Mouse (Mus musculus) splenic B cell, adult 2 months (primary cell): Measurements from ENCODE around the gene Gja10.

Source experiments
- DNase-seq: peaks from one replicate; pipeline ENCODE4 v3.0.0-alpha.2; 2011; ENCODE audit warnings: low read depth, low spot score
- H3K27me3 ChIP-seq: 2 replicates; pipeline ENCODE4 v1.6.1; 2012; ENCODE audit warnings: mild to moderate bottlenecking, low read length, moderate library complexity, mixed read lengths; ENCODE audit not compliant: control insufficient read depth, poor library complexity, insufficient read depth, severe bottlenecking
- H3K36me3 ChIP-seq: 2 replicates; pipeline ENCODE4 v1.6.1; 2012; ENCODE audit warnings: mild to moderate bottlenecking, low read length, moderate library complexity, mixed read lengths; ENCODE audit not compliant: control insufficient read depth, poor library complexity, insufficient read depth, severe bottlenecking

Gene Gja10

DNA sequence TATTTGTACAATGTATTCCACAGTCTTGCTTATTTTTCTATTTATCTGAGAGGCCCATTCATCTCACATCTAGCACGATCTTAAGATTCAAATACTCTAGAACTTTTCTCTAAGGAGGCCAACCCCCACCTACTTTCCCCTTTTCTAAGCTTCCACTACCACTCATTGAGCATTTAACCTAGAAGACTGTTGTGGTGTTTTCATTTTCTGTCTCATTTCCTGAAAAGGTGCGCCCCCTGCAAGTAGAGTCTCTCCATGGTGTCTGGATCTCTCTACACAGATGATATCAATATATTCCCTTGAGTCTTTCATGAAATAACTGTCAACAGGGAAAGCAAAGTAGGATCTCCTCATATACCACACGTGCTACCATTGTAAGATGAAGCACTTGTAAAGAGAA, at the start of gene Gja10:
TSS of gene Gja10 (minus strand) at position 101 of the 400 bp plus-strand sequence.
- Histone ChIP-seq H3K36me3 (no peaks in the 10 kb centered on the region), H3K27me3 (no peaks in the 10 kb centered on the region; the same call in 1 of the 2 replicates)
- no peak for DNase-seq

DNA sequence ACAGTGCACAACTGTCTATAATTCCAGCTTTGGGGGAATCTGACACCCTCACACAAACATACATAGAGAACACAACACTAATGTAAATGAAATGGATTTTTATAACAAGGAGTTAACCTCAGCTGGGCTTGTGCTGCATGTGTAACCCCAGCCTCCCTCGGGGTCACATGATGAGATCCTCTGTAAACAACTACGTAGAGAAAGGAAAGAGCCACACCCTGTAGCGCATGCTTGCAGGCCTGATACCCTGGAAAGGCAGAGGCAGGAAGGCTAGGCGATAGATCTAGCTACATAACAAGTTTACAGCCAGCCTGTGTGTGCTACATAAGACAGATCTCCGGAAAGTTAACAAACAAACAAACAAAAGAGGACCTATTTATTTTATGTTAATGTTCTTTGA, 49.1 kb upstream of the Gja10 start:
- peaks cover 10% of the 10 kb centered on the region for H3K36me3 ChIP-seq
- H3K27me3 ChIP-seq: no peaks in the 10 kb centered on the region
- DNase-seq: no peak

DNA sequence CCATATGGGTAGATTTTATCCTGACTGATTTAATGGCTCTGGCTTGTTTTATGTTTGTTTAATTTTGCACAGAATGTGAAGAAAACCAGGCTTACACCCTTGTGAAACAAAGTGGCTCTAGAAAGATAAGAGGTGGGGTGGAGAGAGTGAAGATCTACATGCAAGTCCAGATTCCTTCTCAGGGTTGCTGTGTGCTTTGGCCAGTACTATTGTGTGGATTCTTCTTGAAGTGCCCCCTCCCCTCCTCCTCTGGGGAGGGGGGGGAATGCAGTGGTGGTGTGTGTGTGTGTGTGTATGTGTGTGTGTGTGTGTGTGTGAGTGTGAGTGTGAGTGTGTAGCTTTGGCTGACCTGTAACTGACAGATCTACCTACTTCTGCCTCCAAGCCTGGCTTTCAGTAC, 19.1 kb upstream of the Gja10 start:
- Histone ChIP-seq H3K36me3 (no peaks in the 10 kb centered on the region), H3K27me3 (no peaks in the 10 kb centered on the region)
- DNase-seq: no peak

DNA sequence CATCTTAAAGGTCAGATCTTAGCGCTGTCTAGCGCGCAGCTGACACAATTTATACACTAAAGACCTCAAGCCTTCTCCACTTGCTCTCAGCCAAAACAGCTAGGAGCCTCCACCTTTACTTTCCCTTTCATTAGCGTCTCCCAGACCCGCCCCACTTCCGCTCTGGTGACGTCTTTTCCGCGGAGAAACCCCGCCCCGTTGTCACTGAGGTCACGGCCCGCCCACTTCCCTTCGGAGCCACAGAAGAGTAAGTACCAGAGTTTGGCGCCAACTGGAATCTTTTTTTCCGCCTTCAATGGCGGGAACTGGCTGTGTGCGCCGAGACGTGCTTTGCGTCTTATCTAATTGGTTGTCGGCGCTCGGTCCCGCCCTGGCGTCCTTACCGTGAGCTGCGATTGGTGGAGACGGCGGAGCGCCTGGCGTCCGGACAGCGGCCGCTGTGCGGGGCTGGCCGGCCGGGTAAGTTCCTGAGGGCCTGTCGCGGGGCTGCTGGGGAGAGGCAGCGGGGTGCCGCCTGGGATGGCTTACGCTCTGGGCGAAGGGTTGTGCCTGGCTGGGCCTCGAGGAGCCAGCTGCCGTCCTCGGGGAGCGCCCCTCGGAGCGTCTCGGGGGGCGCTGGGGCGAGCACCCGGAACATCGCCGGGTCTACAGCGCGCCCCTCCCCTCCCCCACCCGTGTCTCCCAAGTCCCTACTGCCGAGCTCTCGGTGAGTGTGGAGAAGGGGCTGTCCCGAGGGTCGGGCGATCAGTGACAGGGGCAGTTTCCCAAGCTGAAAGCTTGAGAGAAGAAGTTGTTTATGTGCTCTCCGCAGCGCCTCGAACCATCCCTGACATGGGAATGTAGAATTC, 12.7 kb upstream of the Gja10 start, which contains the start of gene Casp8ap2:
TSS of gene Casp8ap2 (plus strand) at position 418 of the 848 bp plus-strand sequence.
- no peaks in the 10 kb centered on the region for H3K36me3 ChIP-seq

DNA sequence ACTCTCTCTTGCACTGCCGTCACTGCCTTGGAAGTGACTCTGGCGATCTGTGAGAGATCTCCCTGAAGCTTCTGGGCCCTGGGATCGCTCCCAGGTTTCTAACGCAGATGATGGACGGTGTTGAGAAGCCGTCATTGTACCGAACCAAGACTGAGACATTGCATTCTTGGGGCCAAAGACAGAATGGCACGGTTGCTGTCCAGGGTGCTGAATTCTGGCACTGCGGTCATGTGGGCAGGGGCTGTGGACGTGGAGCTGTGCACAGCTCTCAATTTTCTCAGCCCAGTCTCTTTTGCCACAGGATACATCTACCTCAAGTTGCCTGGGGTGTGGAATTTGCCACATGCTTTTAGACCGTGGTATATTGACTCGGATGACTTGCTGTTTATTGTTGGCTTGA, 1.4 kb downstream of the Gja10 start:
- peak; percentile 70 for DNase-seq
- H3K27me3 ChIP-seq: no peaks in the 10 kb centered on the region; the same call in 1 of the 2 replicates
- H3K36me3 ChIP-seq: no peaks in the 10 kb centered on the region

More for the DNA sequence above, 12.7 kb upstream of the Gja10 start, which contains the start of gene Casp8ap2:
- H3K27me3 ChIP-seq: no peaks in the 10 kb centered on the region
- DNase-seq: peak; percentile 99

DNA sequence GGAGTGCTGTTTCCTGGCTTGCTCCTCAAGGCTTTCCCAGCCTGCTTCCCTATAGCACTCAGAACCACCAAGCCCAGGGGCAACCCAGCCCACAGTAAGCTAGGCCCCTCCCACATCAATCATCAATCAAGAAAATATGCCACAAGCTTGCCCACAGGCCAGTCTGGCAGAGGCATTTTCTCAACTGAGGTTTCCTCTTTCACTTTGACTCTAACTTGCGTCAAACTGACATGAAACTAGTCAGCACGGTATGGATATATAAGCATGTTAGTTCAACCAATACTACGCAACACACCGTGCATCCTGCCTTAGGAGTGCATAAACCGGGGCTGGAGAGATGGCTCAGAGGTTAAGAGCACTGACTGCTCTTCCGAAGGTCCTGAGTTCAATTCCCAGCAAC, 14.3 kb downstream of the Gja10 start:
- H3K27me3 ChIP-seq: no peaks in the 10 kb centered on the region
- no peaks in the 10 kb centered on the region; the same call in 1 of the 2 replicates for H3K36me3 ChIP-seq
- DNase-seq: peak; percentile 81

DNA sequence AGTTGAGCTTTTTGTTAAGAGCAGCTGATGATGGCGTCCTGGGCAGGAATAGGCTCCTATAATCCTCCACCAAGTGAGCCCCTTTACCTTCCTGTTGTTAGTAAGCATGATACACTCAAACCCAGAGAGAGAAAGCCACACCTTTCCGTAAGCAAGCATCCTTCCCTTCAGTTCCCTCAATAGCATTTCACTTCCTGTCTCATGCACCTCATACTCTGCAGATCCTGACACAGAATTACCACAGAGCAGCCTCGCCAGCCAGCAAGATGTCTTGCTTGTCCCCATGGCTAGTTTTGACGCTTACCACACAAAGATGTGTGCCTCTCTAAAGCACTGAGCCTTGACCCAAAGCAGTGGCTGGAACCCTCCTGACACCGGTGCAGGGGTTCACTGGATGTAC, 15.0 kb downstream of the Gja10 start:
- Histone ChIP-seq H3K27me3 (no peaks in the 10 kb centered on the region), H3K36me3 (no peaks in the 10 kb centered on the region; the same call in 1 of the 2 replicates)
- DNase-seq: peak; percentile 52

DNA sequence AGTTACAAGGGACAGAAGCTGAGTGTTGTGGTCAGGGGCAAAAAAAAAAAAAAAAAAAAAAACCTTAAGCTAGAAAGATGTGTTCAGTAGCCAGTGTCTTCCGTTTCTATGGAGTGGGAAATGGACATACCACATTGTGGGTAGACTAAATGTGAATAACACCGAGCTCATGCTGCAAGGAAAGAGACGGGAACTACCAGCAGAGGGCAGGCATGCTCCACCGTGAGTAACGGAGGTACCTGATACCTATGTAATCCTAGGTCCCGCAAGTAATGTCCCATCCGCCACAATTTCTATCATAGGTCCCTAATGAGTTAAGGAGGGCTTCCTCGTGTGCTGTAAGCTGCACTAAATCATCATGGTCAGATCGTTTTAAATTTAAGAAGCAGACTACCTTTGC, 16.0 kb downstream of the Gja10 start:
- H3K27me3 ChIP-seq: no peaks in the 10 kb centered on the region
- H3K36me3 ChIP-seq: peaks cover under 1% of the 10 kb centered on the region; the same call in 1 of the 2 replicates
- DNase-seq: peak; percentile 81

DNA sequence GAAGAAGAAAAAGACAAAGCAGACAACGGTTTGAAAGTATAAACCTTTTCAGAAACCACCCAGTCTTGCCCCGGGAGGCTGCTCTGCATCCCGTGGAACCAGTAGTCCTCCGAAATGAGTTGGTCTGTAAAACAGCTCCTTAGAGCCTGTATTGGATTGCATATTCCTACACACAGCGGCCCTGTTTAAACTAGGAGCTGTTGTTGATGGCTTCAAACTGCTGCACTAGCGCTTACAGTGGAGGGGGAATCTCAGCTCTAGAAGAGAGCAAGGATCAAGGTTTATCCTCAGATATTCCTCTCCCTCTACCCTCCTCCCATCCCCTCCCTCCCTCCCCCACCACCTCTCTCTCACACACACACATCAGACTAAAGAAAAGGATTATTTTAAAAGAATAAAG, 18.4 kb downstream of the Gja10 start:
- DNase-seq: no peak
- Histone ChIP-seq H3K36me3 (peaks cover 9% of the 10 kb centered on the region), H3K27me3 (no peaks in the 10 kb centered on the region)

DNA sequence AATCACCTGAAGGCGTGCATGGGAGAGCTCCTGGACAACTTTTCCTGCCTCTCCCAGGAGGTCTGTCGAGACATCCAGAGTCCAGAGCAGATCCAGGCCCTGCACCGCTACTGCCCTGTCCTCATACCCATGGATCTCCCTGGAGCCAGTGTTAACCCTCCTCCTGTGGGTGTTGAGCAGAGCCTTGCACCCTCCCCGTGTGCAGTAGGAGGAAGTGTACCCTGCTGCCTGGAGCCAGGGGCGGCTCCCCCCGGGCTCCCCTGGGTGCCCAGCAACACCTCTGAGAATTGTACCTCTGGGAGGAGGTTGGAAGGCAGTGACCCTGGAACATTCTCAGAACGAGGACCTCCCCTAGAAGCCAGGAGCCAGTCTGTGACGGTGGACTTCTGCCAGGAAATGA, 22.7 kb downstream of the Gja10 start:
- Histone ChIP-seq H3K36me3 (peaks cover 15% of the 10 kb centered on the region), H3K27me3 (no peaks in the 10 kb centered on the region)
- DNase-seq: no peak

DNA sequence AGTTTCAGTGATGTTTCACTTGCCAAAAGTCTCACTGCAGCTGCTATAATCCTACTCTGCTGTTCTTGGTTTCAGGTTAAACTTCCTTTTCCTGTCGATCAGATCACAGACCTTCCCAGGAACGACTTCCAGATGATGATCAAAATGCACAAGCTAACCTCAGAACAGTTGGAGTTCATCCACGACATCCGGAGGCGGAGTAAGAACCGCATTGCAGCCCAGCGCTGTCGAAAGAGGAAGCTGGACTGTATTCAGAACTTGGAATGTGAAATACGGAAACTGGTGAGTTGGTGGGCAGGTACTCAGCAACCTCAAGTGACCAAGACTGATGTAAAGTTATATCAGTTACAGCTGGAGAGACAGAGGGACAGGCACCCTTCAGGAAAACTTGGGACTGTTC, 27.4 kb downstream of the Gja10 start:
- H3K27me3 ChIP-seq: no peaks in the 10 kb centered on the region
- DNase-seq: peak; percentile 30
- peaks cover 9% of the 10 kb centered on the region for H3K36me3 ChIP-seq

DNA sequence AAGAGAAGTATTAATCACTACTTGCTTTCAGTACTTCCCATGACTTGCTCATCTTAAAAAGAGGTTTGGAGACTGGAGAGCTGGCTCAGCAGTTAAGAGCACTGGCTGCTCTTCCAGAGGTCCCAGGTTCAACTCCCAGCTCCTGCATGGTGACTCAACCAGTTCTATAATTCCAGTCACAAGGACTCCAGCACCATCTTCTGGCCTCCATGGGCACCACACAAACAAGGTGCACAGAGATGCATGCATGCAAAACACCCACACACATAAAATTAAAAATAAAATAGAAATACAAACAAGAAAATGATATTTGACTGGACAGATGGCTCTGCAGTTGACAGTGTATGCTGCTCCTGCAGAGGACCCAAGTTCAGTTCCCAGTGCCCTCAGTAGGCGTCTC, 28.0 kb downstream of the Gja10 start:
- no peak for DNase-seq
- H3K27me3 ChIP-seq: no peaks in the 10 kb centered on the region
- peaks cover 8% of the 10 kb centered on the region; the same call in 1 of the 2 replicates for H3K36me3 ChIP-seq

DNA sequence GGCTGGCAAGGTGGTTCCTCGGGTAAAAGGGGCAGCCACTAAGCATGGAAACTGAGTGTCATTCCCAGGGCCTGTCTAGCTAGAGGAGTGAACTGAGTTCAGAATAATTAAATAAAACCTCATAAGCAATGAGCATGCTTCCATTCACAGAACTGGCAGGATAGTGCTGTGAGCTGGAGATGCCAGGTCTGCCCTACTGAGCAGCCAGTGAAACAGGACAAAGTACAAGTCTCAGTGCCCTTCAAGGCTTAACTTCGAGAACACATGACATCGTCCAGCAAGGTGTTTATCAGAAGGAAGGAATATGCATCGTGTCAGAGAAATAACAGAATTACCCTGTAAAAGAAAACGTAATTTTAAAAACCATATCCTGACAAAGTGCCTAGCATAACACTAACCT, 29.0 kb downstream of the Gja10 start:
- Histone ChIP-seq H3K27me3 (no peaks in the 10 kb centered on the region), H3K36me3 (peaks cover 8% of the 10 kb centered on the region; the same call in 1 of the 2 replicates)
- no peak for DNase-seq

DNA sequence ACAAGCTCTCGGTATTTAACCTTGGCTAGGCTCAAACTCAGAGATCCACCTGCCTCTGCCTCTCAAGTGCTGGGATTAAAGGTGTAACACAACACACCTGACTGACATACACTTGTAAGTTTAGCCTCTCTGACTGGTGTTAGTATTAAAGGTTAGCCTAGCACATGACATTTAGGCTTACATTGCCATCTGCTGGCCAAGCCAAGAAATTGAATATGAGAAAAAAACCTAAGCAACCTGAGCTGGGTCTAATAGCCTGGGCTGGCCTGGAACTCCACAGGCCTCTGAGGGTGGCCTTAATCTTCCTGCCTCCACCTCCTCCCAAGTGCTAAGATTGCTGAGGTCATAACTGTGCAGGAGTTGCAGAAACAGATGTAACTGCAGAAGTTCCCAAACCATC, 30.4 kb downstream of the Gja10 start:
- DNase-seq: peak; percentile 80
- H3K27me3 ChIP-seq: no peaks in the 10 kb centered on the region
- H3K36me3 ChIP-seq: peaks cover 7% of the 10 kb centered on the region; the same call in 1 of the 2 replicates

DNA sequence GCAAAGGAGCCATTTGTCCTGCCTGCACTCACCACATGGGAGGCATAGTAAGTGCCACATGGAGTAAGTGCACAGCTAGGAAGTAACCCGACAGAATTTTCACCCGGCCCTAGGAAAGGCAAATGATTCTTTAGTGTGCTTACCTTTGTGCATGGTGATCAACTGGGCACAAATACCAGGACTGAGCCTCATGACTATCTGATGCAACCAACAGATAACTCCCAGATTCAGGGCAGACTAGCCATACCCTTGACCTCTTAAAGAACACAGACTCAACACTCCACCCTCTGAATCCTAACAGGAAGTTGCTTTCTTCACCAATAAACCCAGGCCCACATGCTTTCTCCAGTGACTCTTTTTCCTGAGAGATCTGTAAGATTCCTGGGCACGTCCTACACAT, 31.1 kb downstream of the Gja10 start:
- DNase-seq: no peak
- peaks cover 4% of the 10 kb centered on the region; the same call in 1 of the 2 replicates for H3K36me3 ChIP-seq
- no peaks in the 10 kb centered on the region for H3K27me3 ChIP-seq
